Mouse (Mus musculus) lung, embryonic 16.5 days (tissue): Measurements from ENCODE around the gene Gm9747. TPM values are rescaled to one million over a fixed set of nuclear protein-coding genes. Genes with fewer than 3 reads are reported as not detected.

Experiments
- ATAC-seq: fragments of 200-750 bp; cut with Nextera tagmentation; 2 replicates; pipeline ENCODE4 v1.8.0; 2017; ENCODE audit warnings: low read depth, mild to moderate bottlenecking, moderate library complexity
- H3K27ac ChIP-seq: fragments of 300-500 bp; sonication (generic); 2 replicates; pipeline ENCODE4 v1.5.1; 2014; ENCODE audit warnings: mild to moderate bottlenecking, control low read depth, low read length
- H3K27me3 ChIP-seq: fragments of 300-500 bp; sonication (generic); 2 replicates; pipeline ENCODE4 v1.6.1; 2014; ENCODE audit warnings: low read depth, low read length, mixed read lengths; ENCODE audit not compliant: control insufficient read depth, insufficient read depth
- H3K36me3 ChIP-seq: fragments of 300-500 bp; sonication (generic); 2 replicates; pipeline ENCODE4 v1.6.1; 2014; ENCODE audit warnings: low read length; ENCODE audit not compliant: control insufficient read depth, insufficient read depth
- H3K4me1 ChIP-seq: fragments of 300-500 bp; sonication (generic); replicated peaks from 2 replicates; pipeline ENCODE4 v1.6.1; 2014; ENCODE audit warnings: low read length, mixed read lengths; ENCODE audit not compliant: control insufficient read depth, insufficient read depth
- H3K4me2 ChIP-seq: fragments of 300-500 bp; sonication (generic); 2 replicates; pipeline ENCODE4 v1.6.1; 2014; ENCODE audit warnings: low read depth, low read length, control low read depth
- H3K4me3 ChIP-seq: fragments of 300-500 bp; sonication (generic); 2 replicates; pipeline ENCODE4 v1.5.1; 2014; ENCODE audit warnings: mild to moderate bottlenecking, low read length, control low read depth
- H3K9ac ChIP-seq: fragments of 300-500 bp; sonication (generic); 2 replicates; pipeline ENCODE4 v1.6.1; 2014; ENCODE audit warnings: low read length, control low read depth
- H3K9me3 ChIP-seq: fragments of 300-500 bp; sonication (generic); 2 replicates; pipeline ENCODE4 v1.6.1; 2016; ENCODE audit warnings: low read length; ENCODE audit not compliant: control insufficient read depth
- WGBS: fragments of 180-500 bp; shearing (Covaris S2); extraction: QIAGEN DNeasy Blood & Tissue Kit; methylation state at CpG from one replicate; pipeline ENCODE4 v1.1.7; 2014; 5-methylcytosine and 5-hydroxymethylcytosine counted together
- polyA plus RNA-seq: library from polyadenylated mRNA; unstranded; fragments of >200 nt; fragmentation: Nextera tagmentation; extraction: Ambion mirVana; gene quantifications from 2 replicates; pipeline ENCODE4 v1.2.1, GENCODE M21; 2015

Gene Gm9747
- polyA plus RNA-seq, 1 experiment from 2014 or later: 33.9 TPM

DNA sequence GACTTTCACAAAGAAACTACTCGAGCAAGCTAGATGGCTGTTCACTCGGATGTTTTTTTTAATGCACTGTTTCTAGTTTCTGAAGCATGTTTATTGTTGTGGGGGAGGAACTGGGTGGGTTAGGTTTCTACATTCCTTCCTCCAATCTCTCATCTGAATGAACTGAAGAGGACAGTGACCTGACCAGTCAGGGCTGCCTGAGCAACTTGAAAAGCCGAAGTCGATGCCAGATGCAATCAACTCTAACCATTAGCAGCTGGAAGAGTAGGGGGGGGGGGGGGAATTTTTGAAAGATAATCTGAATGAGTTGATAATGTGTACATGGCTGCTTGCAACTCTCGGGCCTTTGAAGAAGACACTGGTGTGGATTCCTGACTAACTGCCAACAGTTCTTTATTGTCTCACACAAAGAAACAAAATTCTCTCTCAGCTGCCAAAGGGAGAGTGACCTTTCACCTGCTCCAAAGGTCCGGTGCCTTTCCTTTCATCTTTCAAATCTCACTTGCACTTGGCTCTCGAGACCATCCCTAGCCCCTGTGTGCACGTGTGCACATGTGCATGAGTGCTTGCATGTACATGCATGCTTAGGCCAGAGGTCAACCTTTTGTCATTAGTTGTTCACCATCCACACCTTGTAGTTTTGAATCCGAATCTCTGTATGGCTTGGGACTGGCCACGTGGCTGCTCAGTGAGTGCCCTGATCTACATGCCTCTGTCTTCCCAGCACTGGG is 14.5 kb downstream of the Gm9747 start:
- H3K27me3 ChIP-seq: no peaks in the 10 kb centered on the region
- H3K27ac ChIP-seq: no peak overlapping the region
- H3K4me3 ChIP-seq: no peak overlapping the region
- 46% methylated on average over 10 of the region's 10 CpGs for WGBS
- H3K9me3 ChIP-seq: no peaks in the 10 kb centered on the region
- no peak overlapping the region for H3K9ac ChIP-seq
- no peak overlapping the region for H3K4me2 ChIP-seq
- H3K36me3 ChIP-seq: no peaks in the 10 kb centered on the region
- H3K4me1 ChIP-seq: peaks cover 5% of the 10 kb centered on the region
- 0 out of 2 replicates have a peak, but pooled peaks have one; percentile 21 for ATAC-seq

DNA sequence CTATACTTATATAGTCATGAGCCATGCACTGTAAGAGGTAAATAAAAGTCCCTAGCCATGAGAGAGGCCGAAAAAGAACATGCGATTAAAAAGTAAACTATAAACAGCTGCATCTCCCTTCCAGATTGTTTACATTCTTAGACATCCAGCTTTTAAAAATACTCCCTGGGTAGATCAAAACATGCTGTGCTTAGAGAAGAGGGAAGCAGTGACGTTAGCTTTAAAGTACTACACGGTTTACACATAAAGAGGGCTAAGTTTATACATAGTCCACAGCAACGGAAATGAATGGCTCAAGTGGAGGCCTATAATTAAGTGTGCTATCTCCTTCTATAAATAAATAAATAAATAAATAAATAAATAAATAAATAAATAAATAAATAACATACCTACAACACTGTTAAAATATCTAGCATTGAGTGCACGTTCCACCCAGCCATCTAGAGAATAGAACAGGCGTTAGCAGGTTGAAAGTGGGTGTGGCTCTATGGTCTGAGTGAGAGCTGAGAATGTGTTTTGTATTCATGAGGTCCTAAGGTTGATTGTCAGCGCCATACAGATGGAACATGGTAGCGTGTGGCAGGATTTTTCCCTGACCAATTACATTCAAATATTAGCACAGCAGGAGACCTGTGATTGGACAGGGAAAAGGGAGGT is 21.0 kb downstream of the Gm9747 start:
- no peaks in the 10 kb centered on the region for H3K27me3 ChIP-seq
- peak; percentile 67 for ATAC-seq
- no peak overlapping the region for H3K4me2 ChIP-seq
- peaks cover 16% of the 10 kb centered on the region; the same call in 1 of the 2 replicates for H3K4me1 ChIP-seq
- H3K9me3 ChIP-seq: no peaks in the 10 kb centered on the region
- no peak overlapping the region for H3K4me3 ChIP-seq
- no peak overlapping the region for H3K27ac ChIP-seq
- H3K36me3 ChIP-seq: 0 out of 2 replicates have a peak, but pooled peaks cover 2% of the 10 kb centered on the region
- WGBS: 54% methylated on average over 9 of the region's 9 CpGs
- H3K9ac ChIP-seq: no peak overlapping the region

DNA sequence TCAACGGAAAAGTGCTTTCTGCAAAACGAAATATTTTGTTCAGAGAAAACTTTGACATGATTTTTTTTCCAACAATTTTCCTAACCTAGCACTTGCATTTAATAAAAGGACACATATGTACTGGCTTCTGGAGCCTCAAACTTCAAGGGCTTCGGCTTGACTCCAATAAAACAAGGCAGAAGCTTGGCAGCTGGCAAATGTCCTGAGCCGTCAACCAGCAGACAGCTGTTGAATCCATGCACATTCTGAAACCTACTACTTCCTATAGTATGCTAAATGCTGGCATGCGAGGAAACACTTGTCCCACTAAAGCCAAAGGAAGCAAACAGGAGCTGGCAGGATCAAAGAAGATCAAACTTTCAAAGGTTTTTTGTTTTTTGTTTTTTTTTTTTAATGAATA is 24.5 kb downstream of the Gm9747 start:
- H3K9me3 ChIP-seq: no peaks in the 10 kb centered on the region
- no peak overlapping the region for H3K9ac ChIP-seq
- H3K4me1 ChIP-seq: peaks cover 18% of the 10 kb centered on the region; the same call in 1 of the 2 replicates
- no peak overlapping the region for H3K4me3 ChIP-seq
- H3K4me2 ChIP-seq: no peak overlapping the region
- no peaks in the 10 kb centered on the region for H3K27me3 ChIP-seq
- 0 out of 2 replicates have a peak, but pooled peaks cover 2% of the 10 kb centered on the region for H3K36me3 ChIP-seq
- peak; percentile 51; the same call in 1 of the 2 replicates for ATAC-seq
- 44% methylated on average over 5 of the region's 5 CpGs for whole genome bisulfite sequencing
- no peak overlapping the region for H3K27ac ChIP-seq

DNA sequence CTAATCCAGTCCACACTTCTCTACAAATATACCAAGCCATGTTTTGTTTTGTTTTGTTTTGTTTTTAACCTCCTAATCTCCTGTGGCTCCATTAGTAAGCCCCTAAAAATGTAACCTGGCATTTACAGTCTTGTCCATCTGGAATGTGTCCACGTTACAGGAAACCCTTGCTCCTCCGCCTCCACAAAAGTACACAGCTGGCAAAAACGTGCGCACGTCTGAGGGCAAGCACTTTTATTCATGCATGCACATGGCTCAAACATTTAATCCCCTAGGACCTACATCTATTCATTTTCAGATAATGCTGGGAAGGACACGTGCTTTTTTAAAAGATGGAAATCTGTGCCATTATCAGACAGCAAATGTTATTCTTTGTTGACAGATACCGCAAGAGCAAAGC is 25.4 kb downstream of the Gm9747 start:
- Histone ChIP-seq H3K4me2 (no peak overlapping the region), H3K4me3 (no peak overlapping the region), H3K27ac (no peak overlapping the region), H3K4me1 (peaks cover 17% of the 10 kb centered on the region; the same call in 1 of the 2 replicates), H3K9me3 (no peaks in the 10 kb centered on the region), H3K36me3 (0 out of 2 replicates have a peak, but pooled peaks cover 2% of the 10 kb centered on the region), H3K27me3 (no peaks in the 10 kb centered on the region), H3K9ac (no peak overlapping the region)
- ATAC-seq: no peak
- 46% methylated on average over 7 of the region's 7 CpGs for WGBS

DNA sequence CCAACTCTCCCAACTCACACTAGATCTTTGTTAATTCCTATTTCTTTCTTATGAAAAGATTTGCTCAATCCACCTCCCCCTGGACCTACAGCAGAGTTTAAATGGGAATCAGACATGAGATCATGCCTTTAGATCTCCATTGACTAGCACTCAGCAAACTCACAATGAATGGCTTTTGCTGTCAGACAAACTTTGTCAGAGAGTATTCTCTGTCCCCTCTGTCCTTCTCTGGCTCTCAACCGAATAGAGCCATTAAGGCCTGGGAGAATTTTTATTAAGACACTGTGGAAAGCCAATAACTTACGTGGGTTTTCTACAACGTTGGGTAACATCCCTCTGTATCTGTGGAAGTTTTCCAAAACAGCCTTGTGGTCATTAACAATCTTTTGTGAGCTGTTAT is 27.1 kb downstream of the Gm9747 start:
- Histone ChIP-seq H3K4me1 (peaks cover 11% of the 10 kb centered on the region; the same call in 1 of the 2 replicates), H3K9me3 (no peaks in the 10 kb centered on the region), H3K27ac (no peak overlapping the region), H3K27me3 (no peaks in the 10 kb centered on the region), H3K36me3 (no peaks in the 10 kb centered on the region), H3K4me3 (no peak overlapping the region), H3K9ac (no peak overlapping the region), H3K4me2 (no peak overlapping the region)
- no peak for ATAC-seq
- WGBS: 56% methylated on average over 3 of the region's 3 CpGs

DNA sequence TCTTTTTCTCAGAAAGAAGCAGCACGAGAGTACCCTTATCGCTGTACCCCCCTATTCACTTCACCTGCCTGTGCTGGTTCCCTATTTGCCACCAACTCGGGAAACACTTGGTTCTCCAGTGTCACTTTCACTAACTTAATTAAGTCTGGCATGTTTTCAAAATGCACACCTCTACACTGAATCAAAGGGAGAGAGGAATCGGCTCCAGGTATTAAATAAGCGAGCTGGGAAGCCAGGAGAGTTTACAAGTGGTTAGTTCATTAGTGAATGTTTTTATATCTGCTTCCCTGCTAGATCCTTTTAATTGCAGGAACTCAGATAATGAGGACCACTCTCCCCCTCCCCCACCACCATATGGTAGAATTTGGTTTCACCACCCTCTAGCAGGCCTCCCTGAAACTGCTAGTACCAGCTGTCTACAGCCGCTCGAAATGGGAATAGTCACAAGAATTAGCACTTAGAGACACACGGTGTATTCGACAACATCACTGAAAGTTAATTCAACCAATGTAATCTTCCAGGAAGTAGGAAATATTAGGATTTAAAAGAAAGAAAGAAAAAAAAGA is 28.2 kb downstream of the Gm9747 start:
- Histone ChIP-seq H3K27me3 (no peaks in the 10 kb centered on the region), H3K4me3 (no peak overlapping the region), H3K4me1 (peaks cover 11% of the 10 kb centered on the region; the same call in 1 of the 2 replicates), H3K27ac (no peak overlapping the region), H3K9me3 (no peaks in the 10 kb centered on the region), H3K9ac (no peak overlapping the region), H3K36me3 (peaks cover 1% of the 10 kb centered on the region; the same call in 1 of the 2 replicates), H3K4me2 (no peak overlapping the region)
- WGBS: 60% methylated on average over 9 of the region's 9 CpGs
- ATAC-seq: no peak

DNA sequence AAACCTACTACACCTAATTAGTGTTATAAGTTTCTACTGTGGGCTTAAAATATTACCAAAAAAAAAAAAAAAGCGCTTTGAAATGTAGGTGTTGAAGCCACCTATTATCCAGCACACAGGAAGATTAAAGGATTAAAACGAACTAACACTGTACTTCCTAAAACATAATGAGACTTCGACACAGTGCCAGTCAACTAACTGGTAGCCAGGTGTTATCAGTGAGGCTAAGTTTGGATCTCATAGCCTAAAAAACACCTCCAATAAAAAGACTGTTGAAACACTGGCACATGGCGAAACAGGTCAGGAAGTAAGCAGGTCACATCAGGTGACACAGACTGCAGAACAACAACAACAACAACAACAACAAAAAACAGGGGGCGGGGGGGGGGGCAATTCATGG is 28.7 kb downstream of the Gm9747 start:
- 82% methylated on average over 5 of the region's 5 CpGs for WGBS
- no peaks in the 10 kb centered on the region for H3K27me3 ChIP-seq
- no peaks in the 10 kb centered on the region for H3K9me3 ChIP-seq
- peaks cover 11% of the 10 kb centered on the region; the same call in 1 of the 2 replicates for H3K4me1 ChIP-seq
- H3K4me3 ChIP-seq: no peak overlapping the region
- no peak overlapping the region for H3K27ac ChIP-seq
- no peak overlapping the region for H3K9ac ChIP-seq
- ATAC-seq: no peak
- peaks cover 2% of the 10 kb centered on the region; the same call in 1 of the 2 replicates for H3K36me3 ChIP-seq
- H3K4me2 ChIP-seq: no peak overlapping the region

DNA sequence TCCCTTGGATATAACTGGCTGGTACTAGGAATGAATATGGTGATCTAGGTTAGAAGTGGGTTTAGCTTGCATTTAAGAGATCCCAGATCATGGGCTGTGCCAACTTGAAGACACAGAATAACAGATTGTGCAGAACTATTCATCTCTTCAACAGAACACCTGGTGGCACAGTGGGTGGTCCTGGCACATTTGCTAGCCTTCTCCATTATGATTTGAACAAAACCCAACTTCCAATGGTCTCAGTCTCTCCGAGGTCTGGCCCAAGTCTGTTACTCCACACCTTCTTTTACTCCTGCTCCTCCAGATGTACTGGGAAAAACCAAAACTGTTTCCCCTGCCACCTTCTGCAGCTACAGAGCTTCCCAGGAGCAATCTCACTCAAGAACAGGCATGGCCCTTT is 29.4 kb downstream of the Gm9747 start:
- H3K36me3 ChIP-seq: peaks cover 2% of the 10 kb centered on the region; the same call in 1 of the 2 replicates
- peaks cover 11% of the 10 kb centered on the region; the same call in 1 of the 2 replicates for H3K4me1 ChIP-seq
- no peak overlapping the region for H3K4me2 ChIP-seq
- no peak overlapping the region for H3K27ac ChIP-seq
- no peak overlapping the region for H3K9ac ChIP-seq
- H3K27me3 ChIP-seq: no peaks in the 10 kb centered on the region
- H3K9me3 ChIP-seq: no peaks in the 10 kb centered on the region
- ATAC-seq: no peak
- 83% methylated on average over 1 of the region's 1 CpGs for WGBS
- no peak overlapping the region for H3K4me3 ChIP-seq

DNA sequence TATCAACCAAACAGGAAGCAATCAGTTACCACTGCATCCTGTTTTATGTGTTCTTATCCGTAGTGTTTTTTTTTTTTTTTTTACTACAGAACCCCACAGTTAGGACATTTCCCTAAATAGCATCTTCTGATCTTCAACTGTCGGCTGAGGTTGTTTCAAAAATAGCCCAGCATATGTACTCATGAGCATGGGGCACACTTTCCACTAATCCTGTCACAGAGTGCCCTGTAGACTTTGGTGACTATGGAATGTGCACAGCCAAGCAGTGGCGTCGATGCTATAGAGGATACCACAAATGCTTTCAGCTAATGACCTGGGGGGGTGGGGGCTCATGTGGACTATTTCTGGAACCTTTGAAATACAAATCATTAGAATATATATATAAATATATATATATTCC is 34.6 kb downstream of the Gm9747 start:
- Histone ChIP-seq H3K36me3 (peaks cover 9% of the 10 kb centered on the region; the same call in 1 of the 2 replicates), H3K27ac (no peak overlapping the region), H3K9ac (no peak overlapping the region), H3K4me3 (no peak overlapping the region), H3K4me1 (no peaks in the 10 kb centered on the region), H3K27me3 (no peaks in the 10 kb centered on the region), H3K4me2 (no peak overlapping the region), H3K9me3 (no peaks in the 10 kb centered on the region)
- no peak for ATAC-seq
- WGBS: 43% methylated on average over 4 of the region's 4 CpGs
